Mouse (Mus musculus) stomach, embryonic 15.5 days (tissue): ENCODE data around the gene Tfb2m. TPM values are rescaled to one million over a fixed set of nuclear protein-coding genes. Genes with fewer than 3 reads are reported as not detected.

Source experiments
- ATAC-seq: fragments of 200-750 bp; cut with Nextera tagmentation; 2 replicates; pipeline ENCODE4 v1.8.0; 2017; ENCODE audit warnings: low read depth, moderate number of reproducible peaks, moderate TSS enrichment; ENCODE audit not compliant: insufficient read depth, low FRiP score
- H3K27ac ChIP-seq: fragments of 300-500 bp; sonication (generic); 2 replicates; pipeline ENCODE4 v1.5.1; 2015; ENCODE audit warnings: mild to moderate bottlenecking, inconsistent platforms
- H3K27me3 ChIP-seq: fragments of 300-500 bp; sonication (generic); replicated peaks from 2 replicates; pipeline ENCODE4 v1.6.1; 2015; ENCODE audit warnings: inconsistent platforms
- H3K36me3 ChIP-seq: fragments of 300-500 bp; sonication (generic); 2 replicates; pipeline ENCODE4 v1.6.1; 2015; ENCODE audit warnings: inconsistent platforms
- H3K4me1 ChIP-seq: fragments of 300-500 bp; sonication (generic); 2 replicates; pipeline ENCODE4 v1.6.1; 2015; ENCODE audit warnings: inconsistent platforms
- H3K4me2 ChIP-seq: fragments of 300-500 bp; sonication (generic); 2 replicates; pipeline ENCODE4 v1.6.1; 2015; ENCODE audit warnings: mild to moderate bottlenecking, inconsistent platforms
- H3K4me3 ChIP-seq: fragments of 300-500 bp; sonication (generic); replicated peaks from 2 replicates; pipeline ENCODE4 v1.5.1; 2015; ENCODE audit warnings: inconsistent platforms
- H3K9ac ChIP-seq: fragments of 300-500 bp; sonication (generic); 2 replicates; pipeline ENCODE4 v1.6.1; 2015; ENCODE audit warnings: inconsistent platforms
- H3K9me3 ChIP-seq: fragments of 300-500 bp; sonication (generic); 2 replicates; pipeline ENCODE4 v1.6.1; 2016; ENCODE audit warnings: inconsistent platforms
- WGBS: fragments of 180-500 bp; shearing (Covaris S2); methylation state at CpG from one replicate; pipeline ENCODE4 v1.1.7; 2015; 5-methylcytosine and 5-hydroxymethylcytosine counted together
- polyA plus RNA-seq: library from polyadenylated mRNA; unstranded; fragments of >200 nt; fragmentation: Nextera tagmentation; extraction: Ambion mirVana; gene quantifications from 2 replicates; pipeline ENCODE4 v1.2.1, GENCODE M21; 2015

The Tfb2m gene
- polyA plus RNA-seq, 1 experiment from 2014 or later = 26.8 TPM

GRCm38 (mm10) chr1:179487238-179487637, 58.8 kb downstream of the Tfb2m start:
- no peak overlapping the region for H3K27ac ChIP-seq
- H3K4me3 ChIP-seq = no peak overlapping the region
- H3K27me3 ChIP-seq = no peaks in the 10 kb centered on the region
- no peaks in the 10 kb centered on the region for H3K36me3 ChIP-seq
- no peaks in the 10 kb centered on the region for H3K4me1 ChIP-seq
- ATAC-seq = no peak
- H3K9me3 ChIP-seq = no peaks in the 10 kb centered on the region
- 82% methylated on average over 2 of the region's 2 CpGs for WGBS
- H3K4me2 ChIP-seq = no peak overlapping the region
- H3K9ac ChIP-seq = no peak overlapping the region

GRCm38 (mm10) chr1:179485784-179486540, 60.1 kb downstream of the Tfb2m start:
- no peaks in the 10 kb centered on the region for H3K27me3 ChIP-seq
- no peak overlapping the region; the same call in 1 of the 2 replicates for H3K27ac ChIP-seq
- H3K9me3 ChIP-seq = no peaks in the 10 kb centered on the region
- no peak overlapping the region for H3K4me2 ChIP-seq
- no peak overlapping the region for H3K4me3 ChIP-seq
- H3K36me3 ChIP-seq = no peaks in the 10 kb centered on the region
- no peak overlapping the region for H3K9ac ChIP-seq
- no peaks in the 10 kb centered on the region for H3K4me1 ChIP-seq
- 0 out of 2 replicates have a peak, but pooled peaks have one; percentile 27 for ATAC-seq
- 37% methylated on average over 3 of the region's 3 CpGs for WGBS

- Histone ChIP-seq H3K9me3 (no peaks in the 10 kb centered on the region), H3K4me1 (no peaks in the 10 kb centered on the region), H3K4me2 (no peak overlapping the region), H3K27me3 (no peaks in the 10 kb centered on the region), H3K9ac (no peak overlapping the region), H3K36me3 (no peaks in the 10 kb centered on the region), H3K27ac (no peak overlapping the region), H3K4me3 (no peak overlapping the region)
- 73% methylated on average over 4 of the region's 4 CpGs for WGBS
- ATAC-seq = no peak
Observed at GRCm38 (mm10) chr1:179480862-179481261, 65.2 kb downstream of the Tfb2m start.

Other genes with a start within 250 kb of the Tfb2m start
- gene Smyd3, start 28.2 kb downstream of the Tfb2m start, polyA plus RNA-seq = 17.9 and 19.6 TPM in 2 replicates
- 13.9 and 14.9 TPM in 2 replicates for gene Cnst, start 103 bp upstream of the Tfb2m start, polyA plus RNA-seq
- 51.5 and 55.0 TPM in 2 replicates for gene Sccpdh, start 121.9 kb upstream of the Tfb2m start, polyA plus RNA-seq
- gene Kif28, start 199.0 kb upstream of the Tfb2m start, polyA plus RNA-seq = 0.05 TPM in 1 of 2 replicates, not detected in the other